Mouse (Mus musculus) fat pad, adult 2 months (tissue): ENCODE data around the gene Tysnd1.

Source experiments
- DNase-seq: peaks from one replicate; pipeline ENCODE4 v3.0.0-alpha.2; 2011; ENCODE audit warnings: low read depth, low spot score; ENCODE audit errors: extremely low read depth

Tysnd1 gene

GRCm38 (mm10) chr10:61680015-61680913 lies 15.1 kb upstream of the Tysnd1 start, which contains the start of gene Sar1a:
Sar1a (plus strand) TSS chr10:61680299.
- no peak for DNase-seq

- DNase-seq, result no peak
These were observed 5.9 kb upstream of the Tysnd1 start for GRCm38 (mm10) chr10:61689405-61689804.

- no peak for DNase-seq
These were observed 1.8 kb upstream of the Tysnd1 start for GRCm38 (mm10) chr10:61693563-61693962.

- no peak for DNase-seq
These were observed 617 bp downstream of the Tysnd1 start for GRCm38 (mm10) chr10:61695703-61696559.

GRCm38 (mm10) chr10:61696560-61696823 lies 1.2 kb downstream of the Tysnd1 start:
- no peak for DNase-seq

GRCm38 (mm10) chr10:61697028-61697427 lies 1.7 kb downstream of the Tysnd1 start:
- no peak for DNase-seq

GRCm38 (mm10) chr10:61704663-61705062 lies 9.3 kb downstream of the Tysnd1 start:
- DNase-seq, result no peak

GRCm38 (mm10) chr10:61706412-61707375 lies 11.4 kb downstream of the Tysnd1 start:
- DNase-seq, result no peak

GRCm38 (mm10) chr10:61713601-61714000 lies 18.3 kb downstream of the Tysnd1 start:
- no peak for DNase-seq

- DNase-seq, result no peak
These were observed 18.8 kb downstream of the Tysnd1 start for GRCm38 (mm10) chr10:61714146-61714545.

- no peak for DNase-seq
These were observed 19.6 kb downstream of the Tysnd1 start, which contains the start of gene Aifm2 for GRCm38 (mm10) chr10:61714771-61715461. Aifm2 (plus strand) TSS chr10:61715263.

- DNase-seq, result no peak
These were observed 20.1 kb downstream of the Tysnd1 start for GRCm38 (mm10) chr10:61715462-61715837.

GRCm38 (mm10) chr10:61715996-61716864 lies 20.9 kb downstream of the Tysnd1 start:
- no peak for DNase-seq

- peak; percentile 92 for DNase-seq
These were observed 22.3 kb downstream of the Tysnd1 start for GRCm38 (mm10) chr10:61717406-61718296.

GRCm38 (mm10) chr10:61720331-61720730 lies 25.0 kb downstream of the Tysnd1 start:
- DNase-seq, result no peak

- DNase-seq, result no peak
These were observed 26.9 kb downstream of the Tysnd1 start for GRCm38 (mm10) chr10:61722215-61722614.

GRCm38 (mm10) chr10:61723271-61723670 lies 28.0 kb downstream of the Tysnd1 start:
- no peak for DNase-seq

- no peak for DNase-seq
These were observed 33.9 kb downstream of the Tysnd1 start for GRCm38 (mm10) chr10:61729181-61729580.
